Mouse (Mus musculus) heart, embryonic 14.5 days (tissue): ENCODE results near the gene Mrpl38. TPM values are rescaled to one million over a fixed set of nuclear protein-coding genes. Genes with fewer than 3 reads are reported as not detected.

Experiments used
- polyA plus RNA-seq: library from polyadenylated mRNA; unstranded; fragments of >200 nt; fragmentation: Nextera tagmentation; extraction: Ambion mirVana; gene quantifications from 2 replicates; pipeline ENCODE4 v1.2.1, GENCODE M21; 2014

The Mrpl38 gene
- polyA plus RNA-seq, 1 experiment from 2014 or later, result 92.3 TPM

Other genes with a start within 250 kb of the Mrpl38 start
- 48.5 and 51.5 TPM in 2 replicates for gene Smim5, start 238.9 kb downstream of the Mrpl38 start, polyA plus RNA-seq
- 1.0 and 2.1 TPM in 2 replicates for gene Smim6, start 226.9 kb downstream of the Mrpl38 start, polyA plus RNA-seq
- 20.1 and 22.9 TPM in 2 replicates for gene Sap30bp, start 205.6 kb downstream of the Mrpl38 start, polyA plus RNA-seq
- 8.2 and 9.6 TPM in 2 replicates for gene Recql5, start 205.4 kb downstream of the Mrpl38 start, polyA plus RNA-seq
- gene Itgb4, start 164.2 kb downstream of the Mrpl38 start, polyA plus RNA-seq, result 0.84 and 0.93 TPM in 2 replicates
- 126 and 128 TPM in 2 replicates for gene Galk1, start 126.1 kb downstream of the Mrpl38 start, polyA plus RNA-seq
- gene H3f3b, start 110.9 kb downstream of the Mrpl38 start, polyA plus RNA-seq, result 649 and 684 TPM in 2 replicates
- gene Unk, start 108.5 kb downstream of the Mrpl38 start, polyA plus RNA-seq, result 19.3 and 20.9 TPM in 2 replicates
- gene Unc13d, start 60.9 kb downstream of the Mrpl38 start, polyA plus RNA-seq, result 0.66 and 0.69 TPM in 2 replicates
- 139 and 141 TPM in 2 replicates for gene Wbp2, start 51.9 kb downstream of the Mrpl38 start, polyA plus RNA-seq
- 63.3 and 66.1 TPM in 2 replicates for gene Trim47, start 11.7 kb downstream of the Mrpl38 start, polyA plus RNA-seq
- gene Trim65, start 7.7 kb downstream of the Mrpl38 start, polyA plus RNA-seq, result 3.8 and 4.8 TPM in 2 replicates
- gene Fbf1, start 29.3 kb upstream of the Mrpl38 start, polyA plus RNA-seq, result 13.6 and 14.9 TPM in 2 replicates
- 85.1 and 89.4 TPM in 2 replicates for gene Ten1, start 60.0 kb upstream of the Mrpl38 start, polyA plus RNA-seq
- 36.8 and 39.6 TPM in 2 replicates for gene Acox1, start 60.2 kb upstream of the Mrpl38 start, polyA plus RNA-seq
- 0.58 and 0.63 TPM in 2 replicates for gene Evpl, start 99.2 kb upstream of the Mrpl38 start, polyA plus RNA-seq
- gene Srp68, start 135.3 kb upstream of the Mrpl38 start, polyA plus RNA-seq, result 55.5 and 57.7 TPM in 2 replicates
- not detected in 2 replicates for gene Galr2, start 142.1 kb upstream of the Mrpl38 start, polyA plus RNA-seq
- 51.1 and 57.8 TPM in 2 replicates for gene Exoc7, start 168.4 kb upstream of the Mrpl38 start, polyA plus RNA-seq
- gene Foxj1, start 196.5 kb upstream of the Mrpl38 start, polyA plus RNA-seq, result 0.07 and 0.12 TPM in 2 replicates